Mouse (Mus musculus) MEL (cell line): ENCODE measurements at regions not wholly inside any gene's neighbourhood (a gene's known extent, or its start where the extent isn't known, plus 50 kb on each side); places are given as distances from the start of the nearest gene placed in this dataset.

Experiments used
- CTCF ChIP-seq, 3 experiments: IDR thresholded peaks in 2 of 3; conservative IDR thresholded peaks in 1 of 3; 2 replicates each; pipeline ENCODE4 v1.5.1; 2011 to 2012; ENCODE audit warnings: low read length in 3 of 3, low read depth in 2 of 3, mild to moderate bottlenecking in 2 of 3, improper control_type of control experiment in 1 of 3, inconsistent platforms in 1 of 3, mixed read lengths in 1 of 3, moderate library complexity in 1 of 3; ENCODE audit not compliant: control insufficient read depth in 1 of 3, insufficient read depth in 1 of 3, poor library complexity in 1 of 3, severe bottlenecking in 1 of 3
- EP300 ChIP-seq, 2 experiments: IDR thresholded peaks; 2 replicates each; pipeline ENCODE4 v1.6.1; 2011; ENCODE audit warnings: improper control_type of control experiment in 2 of 2, low read length in 2 of 2, low read depth in 1 of 2, mild to moderate bottlenecking in 1 of 2
- ETS1 ChIP-seq: IDR thresholded peaks from 2 replicates; pipeline ENCODE4 v1.6.1; 2012; ENCODE audit warnings: low read depth, mild to moderate bottlenecking, inconsistent platforms, low read length, improper control_type of control experiment, moderate library complexity
- KAT2A ChIP-seq: conservative IDR thresholded peaks from 2 replicates; pipeline ENCODE4 v1.6.1; 2012; ENCODE audit warnings: low read depth, low read length, improper control_type of control experiment, inconsistent platforms
- MAX ChIP-seq: IDR thresholded peaks from 2 replicates; pipeline ENCODE4 v1.6.1; 2011; ENCODE audit warnings: low read length, improper control_type of control experiment
- MXI1 ChIP-seq: IDR thresholded peaks from 2 replicates; pipeline ENCODE4 v1.6.1; 2011; ENCODE audit warnings: mild to moderate bottlenecking, low read depth, low read length, improper control_type of control experiment
- POLR2A ChIP-seq, 2 experiments: IDR thresholded peaks; 2 replicates each; pipeline ENCODE4 v1.6.1; 2011 to 2012; ENCODE audit warnings: low read length in 2 of 2, mild to moderate bottlenecking in 2 of 2, control low read depth in 1 of 2, improper control_type of control experiment in 1 of 2, low read depth in 1 of 2, moderate library complexity in 1 of 2; ENCODE audit not compliant: control insufficient read depth in 1 of 2, insufficient read depth in 1 of 2, poor library complexity in 1 of 2
- POLR2AphosphoS2 ChIP-seq: IDR thresholded peaks from 2 replicates; pipeline ENCODE4 v1.6.1; 2011; ENCODE audit warnings: low read length, improper control_type of control experiment
- RCOR1 ChIP-seq: IDR thresholded peaks from 2 replicates; pipeline ENCODE4 v1.6.1; 2012; ENCODE audit warnings: low read depth, mild to moderate bottlenecking, inconsistent platforms, low read length, improper control_type of control experiment
- USF2 ChIP-seq, 2 experiments: IDR thresholded peaks; 2 replicates each; pipeline ENCODE4 v1.6.1; 2011 to 2012; ENCODE audit warnings: improper control_type of control experiment in 2 of 2, low read length in 2 of 2, borderline replicate concordance in 1 of 2, inconsistent platforms in 1 of 2, low read depth in 1 of 2, mild to moderate bottlenecking in 1 of 2; ENCODE audit not compliant: insufficient read depth in 1 of 2

DNA sequence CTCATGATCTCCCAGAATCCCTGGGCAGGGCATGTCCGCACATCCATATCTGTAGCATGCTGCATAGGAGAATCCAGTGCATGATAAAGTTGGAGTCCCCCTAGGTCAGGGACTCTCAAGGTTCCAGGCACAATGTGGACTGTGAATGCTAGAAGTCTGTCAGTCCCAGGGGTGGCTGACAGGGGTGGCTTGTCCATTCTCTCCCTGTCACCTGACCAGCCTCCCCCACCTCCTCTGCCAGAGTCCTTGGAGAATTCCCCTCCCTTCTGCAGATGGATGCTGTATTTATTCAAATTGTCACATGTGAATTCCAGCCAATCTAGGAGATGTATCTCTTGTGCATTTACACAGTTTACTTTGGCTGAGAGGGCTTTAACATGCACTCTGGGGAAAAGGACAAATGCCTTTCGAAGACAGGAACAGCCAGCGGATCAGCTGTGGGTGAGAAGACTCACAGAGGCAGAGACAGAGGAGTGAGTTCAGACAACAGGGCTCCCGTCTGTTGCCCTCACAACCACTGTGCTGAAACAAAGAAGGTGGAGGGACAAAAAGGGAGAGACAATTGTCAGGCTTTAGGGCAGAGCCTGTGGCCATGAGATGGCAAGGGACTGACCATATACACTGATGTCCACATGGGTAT, 246.7 kb upstream of the Kazn start:
- no peak for TF ChIP-seq CTCF (IDR thresholded peaks at IDR 0.05 in 2 of 3, conservative IDR thresholded peaks at IDR 0.05 in 1 of 3; ENCODE audit: control insufficient read depth in 1 of 3, insufficient read depth in 1 of 3, low read depth in 2 of 3, low read length in 3 of 3, poor library complexity in 1 of 3, severe bottlenecking in 1 of 3)
- TF ChIP-seq KAT2A: no peak
- TF ChIP-seq EP300 (IDR thresholded peaks at IDR 0.05; ENCODE audit: low read depth in 1 of 2, low read length in 2 of 2): no peak
- TF ChIP-seq USF2 (IDR thresholded peaks at IDR 0.05; ENCODE audit: borderline replicate concordance in 1 of 2, insufficient read depth in 1 of 2, low read depth in 1 of 2, low read length in 2 of 2): no peak
- TF ChIP-seq RCOR1: no peak
- no peak for TF ChIP-seq POLR2AphosphoS2
- no peak for TF ChIP-seq ETS1
- TF ChIP-seq MXI1: no peak
- TF ChIP-seq POLR2A (IDR thresholded peaks at IDR 0.05; ENCODE audit: control insufficient read depth in 1 of 2, insufficient read depth in 1 of 2, low read depth in 1 of 2, low read length in 2 of 2, poor library complexity in 1 of 2): no peak
- TF ChIP-seq MAX: no peak
